Mouse (Mus musculus): ENCODE data around the gene Cdkn2c. TPM values are rescaled to one million over a fixed set of nuclear protein-coding genes. Genes with fewer than 3 reads are reported as not detected.

Gene Cdkn2c
- polyA plus RNA-seq, 1 experiment from 2014 or later = 13.2 TPM

- peaks cover 75% of the 10 kb centered on the region for H3K27me3 ChIP-seq
- ATAC-seq (ENCODE audit: low read depth) (peak; percentile 31; the same call in 1 of the 2 replicates), DNase-seq (no peak)
- H3K36me3 ChIP-seq = peaks cover 4% of the 10 kb centered on the region
- no peak overlapping the region for H3K27ac ChIP-seq
- peak overlapping the region; percentile 65 for H3K4me2 ChIP-seq
- H3K4me3 ChIP-seq (replicated peaks) = peak overlapping the region; percentile 46
- WGBS (ENCODE audit: insufficient replicate concordance) = under 1% methylated on average over 53 of the region's 53 CpGs
- no peaks in the 10 kb centered on the region for H3K9me3 ChIP-seq (replicated peaks)
- H3K9ac ChIP-seq = 0 out of 2 replicates have a peak overlapping the region, but pooled peaks have one; percentile 22
- H3K4me1 ChIP-seq (replicated peaks) = peaks cover 14% of the 10 kb centered on the region
Measured at GRCm38 (mm10) chr4:109657021-109657850, 9.8 kb downstream of the Cdkn2c start.

- ATAC-seq (ENCODE audit: low read depth) (no peak), DNase-seq (no peak)
- Histone ChIP-seq H3K4me2 (no peak overlapping the region), H3K36me3 (peaks cover 3% of the 10 kb centered on the region), H3K4me3 (replicated peaks) (no peak overlapping the region), H3K9me3 (replicated peaks) (no peaks in the 10 kb centered on the region), H3K4me1 (replicated peaks) (peaks cover 14% of the 10 kb centered on the region), H3K27me3 (peaks cover 71% of the 10 kb centered on the region), H3K9ac (no peak overlapping the region), H3K27ac (no peak overlapping the region)
- 16% methylated on average over 4 of the region's 4 CpGs for WGBS (ENCODE audit: insufficient replicate concordance)
Measured at GRCm38 (mm10) chr4:109656301-109656700, 10.7 kb downstream of the Cdkn2c start.

- 37% methylated on average over 2 of the region's 2 CpGs for WGBS (ENCODE audit: insufficient replicate concordance)
- peaks cover 14% of the 10 kb centered on the region for H3K4me1 ChIP-seq (replicated peaks)
- peaks cover 67% of the 10 kb centered on the region for H3K27me3 ChIP-seq
- no peaks in the 10 kb centered on the region for H3K36me3 ChIP-seq
- H3K4me2 ChIP-seq = no peak overlapping the region
- no peak overlapping the region for H3K27ac ChIP-seq
- ATAC-seq (ENCODE audit: low read depth) (no peak), DNase-seq (no peak)
- no peak overlapping the region for H3K9ac ChIP-seq
- H3K9me3 ChIP-seq (replicated peaks) = no peaks in the 10 kb centered on the region
- no peak overlapping the region for H3K4me3 ChIP-seq (replicated peaks)
Measured at GRCm38 (mm10) chr4:109655738-109656137, 11.3 kb downstream of the Cdkn2c start.

- no peaks in the 10 kb centered on the region for H3K9me3 ChIP-seq (replicated peaks)
- peaks cover 14% of the 10 kb centered on the region for H3K4me1 ChIP-seq (replicated peaks)
- H3K9ac ChIP-seq = no peak overlapping the region
- H3K36me3 ChIP-seq = no peaks in the 10 kb centered on the region
- no peak overlapping the region for H3K4me2 ChIP-seq
- WGBS (ENCODE audit: insufficient replicate concordance) = 54% methylated on average over 2 of the region's 2 CpGs
- no peak for DNase-seq
- no peak for ATAC-seq (ENCODE audit: low read depth)
- peaks cover 58% of the 10 kb centered on the region for H3K27me3 ChIP-seq
- no peak overlapping the region for H3K27ac ChIP-seq
- H3K4me3 ChIP-seq (replicated peaks) = no peak overlapping the region
Measured at GRCm38 (mm10) chr4:109654701-109655100, 12.3 kb downstream of the Cdkn2c start.

- no peak for DNase-seq
- Histone ChIP-seq H3K36me3 (no peaks in the 10 kb centered on the region), H3K9me3 (replicated peaks) (no peaks in the 10 kb centered on the region), H3K27me3 (peaks cover 45% of the 10 kb centered on the region), H3K27ac (no peak overlapping the region), H3K4me2 (no peak overlapping the region), H3K9ac (no peak overlapping the region), H3K4me1 (replicated peaks) (peaks cover 14% of the 10 kb centered on the region), H3K4me3 (replicated peaks) (no peak overlapping the region)
- no peak for ATAC-seq (ENCODE audit: low read depth)
Measured at GRCm38 (mm10) chr4:109653251-109653650, 13.7 kb downstream of the Cdkn2c start.

GRCm38 (mm10) chr4:109649331-109649730 is 17.7 kb downstream of the Cdkn2c start:
- no peak overlapping the region for H3K27ac ChIP-seq
- DNase-seq (no peak), ATAC-seq (ENCODE audit: low read depth) (no peak)
- 48% methylated on average over 5 of the region's 5 CpGs for WGBS (ENCODE audit: insufficient replicate concordance)
- no peak overlapping the region for H3K9ac ChIP-seq
- H3K9me3 ChIP-seq (replicated peaks) = no peaks in the 10 kb centered on the region
- H3K36me3 ChIP-seq = no peaks in the 10 kb centered on the region
- H3K4me3 ChIP-seq (replicated peaks) = no peak overlapping the region
- H3K4me1 ChIP-seq (replicated peaks) = no peaks in the 10 kb centered on the region
- H3K27me3 ChIP-seq = peaks cover 8% of the 10 kb centered on the region
- H3K4me2 ChIP-seq = no peak overlapping the region

- Histone ChIP-seq H3K27ac (no peak overlapping the region), H3K9me3 (replicated peaks) (no peaks in the 10 kb centered on the region), H3K27me3 (0 out of 2 replicates have a peak, but pooled peaks cover 4% of the 10 kb centered on the region), H3K4me2 (no peak overlapping the region), H3K36me3 (no peaks in the 10 kb centered on the region), H3K9ac (no peak overlapping the region), H3K4me3 (replicated peaks) (no peak overlapping the region), H3K4me1 (replicated peaks) (no peaks in the 10 kb centered on the region)
- WGBS (ENCODE audit: insufficient replicate concordance) = 50% methylated on average over 4 of the region's 4 CpGs
- no peak for ATAC-seq (ENCODE audit: low read depth)
- no peak for DNase-seq
Measured at GRCm38 (mm10) chr4:109647281-109647680, 19.7 kb downstream of the Cdkn2c start.

GRCm38 (mm10) chr4:109641451-109641850 is 25.5 kb downstream of the Cdkn2c start:
- Histone ChIP-seq H3K4me3 (replicated peaks) (no peak overlapping the region), H3K4me2 (no peak overlapping the region), H3K9ac (no peak overlapping the region), H3K27me3 (no peaks in the 10 kb centered on the region), H3K4me1 (replicated peaks) (no peaks in the 10 kb centered on the region), H3K27ac (no peak overlapping the region), H3K9me3 (replicated peaks) (no peaks in the 10 kb centered on the region), H3K36me3 (no peaks in the 10 kb centered on the region)
- 60% methylated on average over 3 of the region's 3 CpGs for WGBS (ENCODE audit: insufficient replicate concordance)
- DNase-seq (no peak), ATAC-seq (ENCODE audit: low read depth) (no peak)

GRCm38 (mm10) chr4:109640141-109640540 is 26.8 kb downstream of the Cdkn2c start:
- Histone ChIP-seq H3K9ac (no peak overlapping the region), H3K9me3 (replicated peaks) (no peaks in the 10 kb centered on the region), H3K27ac (no peak overlapping the region), H3K27me3 (no peaks in the 10 kb centered on the region), H3K4me1 (replicated peaks) (no peaks in the 10 kb centered on the region), H3K36me3 (no peaks in the 10 kb centered on the region), H3K4me3 (replicated peaks) (no peak overlapping the region), H3K4me2 (no peak overlapping the region)
- 74% methylated on average over 7 of the region's 7 CpGs for WGBS (ENCODE audit: insufficient replicate concordance)
- DNase-seq (no peak), ATAC-seq (ENCODE audit: low read depth) (no peak)

- ATAC-seq (ENCODE audit: low read depth) = no peak
- Histone ChIP-seq H3K4me2 (no peak overlapping the region), H3K9ac (no peak overlapping the region), H3K27me3 (no peaks in the 10 kb centered on the region), H3K4me3 (replicated peaks) (no peak overlapping the region), H3K9me3 (replicated peaks) (no peaks in the 10 kb centered on the region), H3K27ac (no peak overlapping the region), H3K36me3 (no peaks in the 10 kb centered on the region), H3K4me1 (replicated peaks) (no peaks in the 10 kb centered on the region)
- 59% methylated on average over 9 of the region's 9 CpGs for WGBS (ENCODE audit: insufficient replicate concordance)
- DNase-seq = no peak
Measured at GRCm38 (mm10) chr4:109639356-109639755, 27.6 kb downstream of the Cdkn2c start.

- Histone ChIP-seq H3K4me2 (no peak overlapping the region), H3K9ac (no peak overlapping the region), H3K27me3 (no peaks in the 10 kb centered on the region), H3K4me3 (replicated peaks) (no peak overlapping the region), H3K4me1 (replicated peaks) (no peaks in the 10 kb centered on the region), H3K27ac (no peak overlapping the region), H3K36me3 (no peaks in the 10 kb centered on the region), H3K9me3 (replicated peaks) (no peaks in the 10 kb centered on the region)
- ATAC-seq (ENCODE audit: low read depth) (no peak), DNase-seq (no peak)
- WGBS (ENCODE audit: insufficient replicate concordance) = 74% methylated on average over 2 of the region's 2 CpGs
Measured at GRCm38 (mm10) chr4:109634971-109635370, 32.0 kb downstream of the Cdkn2c start.

GRCm38 (mm10) chr4:109631029-109631428 is 36.0 kb downstream of the Cdkn2c start:
- no peaks in the 10 kb centered on the region for H3K4me1 ChIP-seq (replicated peaks)
- no peak overlapping the region for H3K4me2 ChIP-seq
- no peak overlapping the region for H3K9ac ChIP-seq
- no peaks in the 10 kb centered on the region for H3K9me3 ChIP-seq (replicated peaks)
- H3K4me3 ChIP-seq (replicated peaks) = no peak overlapping the region
- DNase-seq (no peak), ATAC-seq (ENCODE audit: low read depth) (no peak)
- WGBS (ENCODE audit: insufficient replicate concordance) = 63% methylated on average over 4 of the region's 4 CpGs
- no peak overlapping the region for H3K27ac ChIP-seq
- no peaks in the 10 kb centered on the region for H3K36me3 ChIP-seq
- H3K27me3 ChIP-seq = no peaks in the 10 kb centered on the region
